Mouse (Mus musculus) small intestine, adult 2 months (tissue): ENCODE measurements around the gene Cbr1.

Experiments
- CTCF ChIP-seq: fragments of 200-500 bp; IDR thresholded peaks from 2 replicates; pipeline ENCODE4 v1.5.1; 2012; ENCODE audit warnings: low read depth, mild to moderate bottlenecking, control low read depth, inconsistent platforms, low read length, moderate library complexity, mixed read lengths; ENCODE audit not compliant: insufficient replicate concordance, insufficient read length; ENCODE audit errors: extremely low read depth
- POLR2A ChIP-seq: fragments of 200-500 bp; IDR thresholded peaks from 2 replicates; pipeline ENCODE4 v1.6.1; 2012; ENCODE audit warnings: low read depth, mild to moderate bottlenecking, control low read depth, inconsistent platforms, low read length, moderate library complexity

- TF ChIP-seq POLR2A: no peak
- no peak for TF ChIP-seq CTCF
Observed at GRCm38 (mm10) chr16:93596807-93597206, 8.8 kb upstream of the Cbr1 start.
